Mouse (Mus musculus): Measurements from ENCODE around the gene Ltbr. TPM values are rescaled to one million over a fixed set of nuclear protein-coding genes. Genes with fewer than 3 reads are reported as not detected.

The Ltbr gene
- total and polyA plus RNA-seq, 3 experiments: 47.6 to 64.2 TPM; not detected in 1

- H3K9me3 ChIP-seq (replicated peaks; ENCODE audit: insufficient read depth, low read length): no peaks in the 10 kb centered on the region
- TF ChIP-seq USF1 (IDR thresholded peaks at IDR 0.05; ENCODE audit: low read depth, low read length) (no peak), TBP (IDR thresholded peaks at IDR 0.05; ENCODE audit: low read depth, low read length) (no peak), USF2 (IDR thresholded peaks at IDR 0.05; ENCODE audit: borderline replicate concordance in 1 of 2, insufficient read depth in 1 of 2, low read depth in 1 of 2, low read length in 2 of 2) (no peak), ZMIZ1 (IDR thresholded peaks at IDR 0.05; ENCODE audit: low read depth, low read length) (no peak), HCFC1 (IDR thresholded peaks at IDR 0.05; ENCODE audit: low read depth, low read length) (no peak), MAZ (IDR thresholded peaks at IDR 0.05; ENCODE audit: low read depth, low read length) (no peak), E2F4 (IDR thresholded peaks at IDR 0.05; ENCODE audit: borderline replicate concordance, low read depth, low read length) (no peak), SMC3 (IDR thresholded peaks at IDR 0.05; ENCODE audit: low read depth, low read length) (no peak), MYB (IDR thresholded peaks at IDR 0.05; ENCODE audit: low read depth, low read length) (no peak), ZKSCAN1 (IDR thresholded peaks at IDR 0.05; ENCODE audit: low read depth, low read length) (no peak), GABPA (IDR thresholded peaks at IDR 0.05; ENCODE audit: low read depth, low read length) (no peak), CHD2 (IDR thresholded peaks at IDR 0.05; ENCODE audit: low read length) (no peak), ETS1 (IDR thresholded peaks at IDR 0.05; ENCODE audit: low read depth, low read length) (no peak), ZNF384 (IDR thresholded peaks at IDR 0.05; ENCODE audit: low read depth, low read length) (no peak), NRF1 (IDR thresholded peaks at IDR 0.05; ENCODE audit: insufficient read depth, low read depth, low read length, poor library complexity, severe bottlenecking) (no peak), POLR2AphosphoS5 (IDR thresholded peaks at IDR 0.05; ENCODE audit: borderline replicate concordance, low read depth, low read length) (no peak)
- H3K79me2 ChIP-seq (ENCODE audit: control insufficient read depth, insufficient read depth, low read length, poor library complexity): no peaks in the 10 kb centered on the region
- H3K27me3 ChIP-seq (ENCODE audit: control insufficient read depth in 1 of 2, insufficient read depth in 2 of 2, low read length in 2 of 2): peaks cover under 1 to 6% of the 10 kb centered on the region in 2 experiments
- no peaks in the 10 kb centered on the region for H3K36me3 ChIP-seq (ENCODE audit: control insufficient read depth in 1 of 2, insufficient read depth in 2 of 2, low read length in 2 of 2)
- no peak for DNase-seq (ENCODE audit: low read depth, low spot score)
- H3K4me1 ChIP-seq (ENCODE audit: control insufficient read depth in 1 of 2, insufficient read depth in 2 of 2, low read length in 2 of 2): no peaks in the 10 kb centered on the region
- H3K27ac ChIP-seq (ENCODE audit: control insufficient read depth, low read depth, low read length): no peak overlapping the region
- H3K4me3 ChIP-seq (ENCODE audit: control insufficient read depth in 1 of 2, insufficient read depth in 1 of 2, low read depth in 2 of 2, low read length in 2 of 2): no peak overlapping the region
- H3K9ac ChIP-seq (ENCODE audit: control insufficient read depth, low read depth, low read length, poor library complexity, severe bottlenecking): no peak overlapping the region
These were observed 12.7 kb downstream of the Ltbr start for GRCm38 (mm10) chr6:125300982-125301381.

GRCm38 (mm10) chr6:125297149-125297820 is 16.4 kb downstream of the Ltbr start:
- TF ChIP-seq ZKSCAN1 (IDR thresholded peaks at IDR 0.05; ENCODE audit: low read depth, low read length): no peak
- no peak for TF ChIP-seq TCF12 (IDR thresholded peaks at IDR 0.05; ENCODE audit: low read depth, low read length)
- no peak for TF ChIP-seq CTCF (IDR thresholded peaks at IDR 0.05 in 2 of 3, conservative IDR thresholded peaks at IDR 0.05 in 1 of 3; ENCODE audit: control insufficient read depth in 1 of 3, insufficient read depth in 1 of 3, low read depth in 2 of 3, low read length in 3 of 3, poor library complexity in 1 of 3, severe bottlenecking in 1 of 3)
- TF ChIP-seq POLR2AphosphoS5 (IDR thresholded peaks at IDR 0.05; ENCODE audit: borderline replicate concordance, low read depth, low read length): no peak
- TF ChIP-seq BHLHE40 (IDR thresholded peaks at IDR 0.05; ENCODE audit: borderline replicate concordance, low read depth, low read length): no peak
- no peak for TF ChIP-seq NELFE (IDR thresholded peaks at IDR 0.05; ENCODE audit: low read depth, low read length)
- Histone ChIP-seq H3K4me1 (ENCODE audit: control insufficient read depth in 1 of 2, insufficient read depth in 2 of 2, low read length in 2 of 2) (no peaks in the 10 kb centered on the region), H3K79me2 (ENCODE audit: control insufficient read depth, insufficient read depth, low read length, poor library complexity) (no peaks in the 10 kb centered on the region), H3K9me3 (replicated peaks; ENCODE audit: insufficient read depth, low read length) (no peaks in the 10 kb centered on the region), H3K27me3 (ENCODE audit: control insufficient read depth in 1 of 2, insufficient read depth in 2 of 2, low read length in 2 of 2) (peaks cover 15 to 16% of the 10 kb centered on the region in 2 experiments), H3K27ac (ENCODE audit: control insufficient read depth, low read depth, low read length) (no peak overlapping the region), H3K9ac (ENCODE audit: control insufficient read depth, low read depth, low read length, poor library complexity, severe bottlenecking) (no peak overlapping the region), H3K36me3 (ENCODE audit: control insufficient read depth in 1 of 2, insufficient read depth in 2 of 2, low read length in 2 of 2) (no peaks in the 10 kb centered on the region), H3K4me3 (ENCODE audit: control insufficient read depth in 1 of 2, insufficient read depth in 1 of 2, low read depth in 2 of 2, low read length in 2 of 2) (no peak overlapping the region)
- DNase-seq (ENCODE audit: low read depth, low spot score): no peak
